9 mouse cellular contexts compared by ENCODE assay signal in genomic region chr10:63100657-63101056, GRCm38 (mm10). TPM values are rescaled to one million over a fixed set of nuclear protein-coding genes. Genes with fewer than 3 reads are reported as not detected.
DNase-seq lines count a peak whose midpoint lies in the region; ATAC-seq and TF ChIP-seq lines count a peak whose summit lies in the region.
"Had no signal": no experiment of that assay in that cellular context is flagged by ENCODE, and none has a peak within 500 bp of the region (broad histone marks: within the 10 kb centered on the region; RNA-seq: fewer than 3 reads in every experiment).

No protein-coding gene starts in this region.

- no peaks in the 10 kb centered on the region for H3K9me3 ChIP-seq in heart, embryonic 14.5 days (ENCODE audit: control insufficient read depth, low read length)
- no peaks in the 10 kb centered on the region for H3K9me3 ChIP-seq in hindbrain, embryonic 12.5 days (replicated peaks)
- H3K9me3 ChIP-seq in midbrain, embryonic 12.5 days: no peaks in the 10 kb centered on the region

- H3K27me3 ChIP-seq in heart, embryonic 14.5 days (ENCODE audit: control insufficient read depth, insufficient read depth, low read length): peaks cover 46% of the 10 kb centered on the region
- peaks cover 27% of the 10 kb centered on the region for H3K27me3 ChIP-seq in hindbrain, embryonic 12.5 days
- peaks cover 21% of the 10 kb centered on the region for H3K27me3 ChIP-seq in midbrain, embryonic 12.5 days
- H3K27me3 ChIP-seq: CH12.LX had no signal

- H3K4me2 ChIP-seq in heart, embryonic 14.5 days (ENCODE audit: low read length): peak overlapping the region; percentile 98
- peak overlapping the region; percentile 95 for H3K4me2 ChIP-seq in hindbrain, embryonic 12.5 days (replicated peaks)
- peak overlapping the region; percentile 94 for H3K4me2 ChIP-seq in midbrain, embryonic 12.5 days (replicated peaks)

- TF ChIP-seq CTCF in brain, embryonic 14.5 days (IDR thresholded peaks at IDR 0.05; ENCODE audit: borderline replicate concordance, extremely low read depth, insufficient read depth, insufficient read length): no peak

- peak overlapping the region; percentile 72 for H3K9ac ChIP-seq in heart, embryonic 14.5 days (ENCODE audit: low read length)
- peak overlapping the region; percentile 65 for H3K9ac ChIP-seq in hindbrain, embryonic 12.5 days
- H3K9ac ChIP-seq in midbrain, embryonic 12.5 days (replicated peaks): peak overlapping the region; percentile 60

- intact Hi-C loops in heart, postnatal 14 days (cut with DNase I): no loop called here

- no peak for DNase-seq in heart, postnatal 14 days
- DNase-seq in brain, embryonic 14.5 days (ENCODE audit: low read depth): peak; percentile 44
- DNase-seq in layer of hippocampus, adult 8-10 months (ENCODE audit: low spot score in 2 of 2): no peak
- no peak for DNase-seq in right cerebral cortex, adult 18-20 months
- no peak for DNase-seq in gastrocnemius, postnatal 25 days

- H3K4me3 ChIP-seq in heart, embryonic 14.5 days (ENCODE audit: control insufficient read depth in 1 of 2, insufficient read depth in 1 of 2, low read depth in 1 of 2, low read length in 2 of 2): peak overlapping the region; percentile 48 to 58
- peak overlapping the region; percentile 57 for H3K4me3 ChIP-seq in hindbrain, embryonic 12.5 days
- peak overlapping the region; percentile 55 for H3K4me3 ChIP-seq in midbrain, embryonic 12.5 days

- no peak for ATAC-seq in heart, embryonic 14.5 days (ENCODE audit: insufficient number of reproducible peaks, insufficient read depth, low FRiP score, low read depth)
- 0 out of 2 replicates have a peak, but pooled peaks have one; percentile 57 for ATAC-seq in hindbrain, embryonic 12.5 days (ENCODE audit: low FRiP score)
- ATAC-seq in midbrain, embryonic 12.5 days (ENCODE audit: low FRiP score, low read depth): peak; percentile 56; the same call in 1 of the 2 replicates

- peaks cover 5 to 6% of the 10 kb centered on the region in 2 experiments; a peak in 3 of 4 replicates for H3K4me1 ChIP-seq in heart, embryonic 14.5 days (ENCODE audit: control insufficient read depth in 2 of 2, insufficient read depth in 2 of 2, low read length in 2 of 2)
- H3K4me1 ChIP-seq in hindbrain, embryonic 12.5 days: peaks cover 12% of the 10 kb centered on the region
- peaks cover 10% of the 10 kb centered on the region for H3K4me1 ChIP-seq in midbrain, embryonic 12.5 days

- H3K27ac ChIP-seq in heart, embryonic 14.5 days (replicated peaks in 1 of 2; ENCODE audit: control insufficient read depth in 1 of 2, insufficient read depth in 1 of 2, low read depth in 2 of 2, low read length in 2 of 2): no peak overlapping the region
- H3K27ac ChIP-seq in hindbrain, embryonic 12.5 days: no peak overlapping the region; the same call in 1 of the 2 replicates
- no peak overlapping the region for H3K27ac ChIP-seq in midbrain, embryonic 12.5 days (replicated peaks)

- no peak for TF ChIP-seq POLR2A in brain, embryonic 14.5 days (IDR thresholded peaks at IDR 0.05; ENCODE audit: borderline replicate concordance, extremely low read depth, insufficient read depth, insufficient read length, poor library complexity, severe bottlenecking)

- no peaks in the 10 kb centered on the region for H3K36me3 ChIP-seq in heart, embryonic 14.5 days (ENCODE audit: control insufficient read depth, insufficient read depth, low read length)
- H3K36me3 ChIP-seq in hindbrain, embryonic 12.5 days: no peaks in the 10 kb centered on the region
- H3K36me3 ChIP-seq in midbrain, embryonic 12.5 days: no peaks in the 10 kb centered on the region

- 20% methylated on average over 9 of the region's 9 CpGs for WGBS in heart, embryonic 14.5 days
- WGBS in hindbrain, embryonic 12.5 days: 14% methylated on average over 9 of the region's 9 CpGs
- 8% methylated on average over 9 of the region's 9 CpGs for WGBS in midbrain, embryonic 12.5 days

RNA-seq across cellular contexts. Expression of gene Atoh7, which starts 1.2 kb away (rescaled TPM):
- polyA plus RNA-seq in heart, embryonic 14.5 days (2014; fragmentation: Nextera tagmentation; extraction: Ambion mirVana): not detected in 2 replicates
- total RNA-seq in heart, postnatal 14 days (2021): not detected
- polyA plus RNA-seq in brain, embryonic 14.5 days (2012; rRNA removed): 0.54 and 3.1 TPM in 2 replicates
- 0.62 and 1.1 TPM in 2 replicates for polyA plus RNA-seq in hindbrain, embryonic 12.5 days (2016; fragmentation: Nextera tagmentation; extraction: Ambion mirVana)
- polyA plus RNA-seq in midbrain, embryonic 12.5 days (2016; fragmentation: Nextera tagmentation; extraction: Ambion mirVana): 0.70 and 1.5 TPM in 2 replicates
- 1 to 10 TPM; 1.4 to 3.5 (median 2.0) TPM for total RNA-seq in layer of hippocampus, adult 8-10 months (2022)
- not detected for total RNA-seq in gastrocnemius, postnatal 25 days (2021)
- total RNA-seq: CH12.LX had no signal

RNA-seq across cellular contexts. Expression of gene Pbld1, which starts 40.7 kb away (rescaled TPM):
- 0.66 and 0.68 TPM in 2 replicates for polyA plus RNA-seq in heart, embryonic 14.5 days (2014; fragmentation: Nextera tagmentation; extraction: Ambion mirVana)
- 1 to 10 TPM in 1 of 2 experiments, under 1 TPM in 1; 0.41 to 1.5 TPM for total RNA-seq in heart, postnatal 14 days (2021)
- 0.12 and 0.33 TPM in 2 replicates for polyA plus RNA-seq in brain, embryonic 14.5 days (2012; rRNA removed)
- 0.79 and 0.83 TPM in 2 replicates for polyA plus RNA-seq in hindbrain, embryonic 12.5 days (2016; fragmentation: Nextera tagmentation; extraction: Ambion mirVana)
- polyA plus RNA-seq in midbrain, embryonic 12.5 days (2016; fragmentation: Nextera tagmentation; extraction: Ambion mirVana): 1.2 TPM in 2 replicates
- total RNA-seq in layer of hippocampus, adult 8-10 months (2022): under 1 TPM; 0.20 to 0.68 (median 0.49) TPM
- 1 to 10 TPM in 1 of 2 experiments, under 1 TPM in 1; 0.35 to 1.1 TPM for total RNA-seq in gastrocnemius, postnatal 25 days (2021)
